Comparison of ENCODE assay signal across 8 mouse cellular contexts in the genomic region with DNA sequence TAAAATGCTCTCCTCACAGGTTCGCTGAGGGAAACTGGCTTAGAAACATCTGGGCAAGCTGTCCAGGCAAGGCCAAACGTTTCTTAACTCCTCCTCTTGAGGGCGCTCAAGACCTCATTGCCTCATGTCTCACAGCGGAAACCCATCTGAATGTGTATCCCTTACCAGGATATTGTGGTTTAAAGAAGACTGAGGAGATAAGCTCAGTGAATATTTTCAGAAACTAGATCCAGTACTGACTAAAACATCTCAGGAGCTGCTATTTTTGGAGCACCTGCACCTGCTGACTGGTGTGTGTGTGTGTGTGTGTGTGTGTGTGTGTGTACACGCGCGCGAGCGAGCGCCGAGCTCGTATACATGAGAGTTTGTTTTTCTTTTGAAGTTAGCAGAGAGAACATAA. TPM values are rescaled to one million over a fixed set of nuclear protein-coding genes. Genes with fewer than 3 reads are reported as not detected.
DNase-seq lines count a peak whose midpoint lies in the region; ATAC-seq lines count a peak whose summit lies in the region.

No protein-coding gene starts in this region.

- DNase-seq in kidney, adult 18-20 months = peak; percentile 34
- no peak for DNase-seq in kidney, postnatal 10 days
- DNase-seq in R1 (ENCODE audit: low read depth, low spot score) = peak; percentile 83
- peak; percentile 92 for DNase-seq in naive thymus-derived CD4-positive, alpha-beta T cell, adult 2 months (ENCODE audit: low read depth)
- DNase-seq in layer of hippocampus, postnatal 14 days (ENCODE audit: low spot score in 2 of 2) = no peak
- DNase-seq in right cerebral cortex, adult 18-20 months = no peak

- peak; percentile 96 for ATAC-seq in inflammation-experienced regulatory T-cells, adult 6 months
- no peak for ATAC-seq in cerebellum, adult (ENCODE audit: insufficient number of reproducible peaks, low FRiP score, low TSS enrichment)

RNA-seq across cellular contexts. Expression of gene Phlpp1, which starts 19.7 kb away (rescaled TPM):
- 1 to 10 TPM; 4.4 to 7.8 (median 7.6) TPM for polyA plus RNA-seq in inflammation-experienced regulatory T-cells, adult 6 months (2017; shearing (Covaris generic))
- 10 to 100 TPM; 65.9 to 67.9 TPM for total RNA-seq in layer of hippocampus, postnatal 14 days (2021)

Comparison
In these comparisons a context has a peak if more than half of its experiments do, and no peak if none do; other contexts are left out.
1. DNase-seq: peak in kidney, adult 18-20 months (single experiment), R1 (single experiment) and naive thymus-derived CD4-positive, alpha-beta T cell, adult 2 months (single experiment); none in kidney, postnatal 10 days (single experiment), layer of hippocampus, postnatal 14 days (0 of 2) and right cerebral cortex, adult 18-20 months (single experiment).